Mouse (Mus musculus) brain, embryonic 14.5 days (tissue): ENCODE data around the gene Gsc.

Experiments
- CTCF ChIP-seq: fragments of 200-500 bp; IDR thresholded peaks from 2 replicates; pipeline ENCODE4 v1.5.1; 2012; ENCODE audit warnings: inconsistent platforms, mild to moderate bottlenecking, moderate library complexity, borderline replicate concordance; ENCODE audit not compliant: insufficient read depth, insufficient read length; ENCODE audit errors: extremely low read depth
- POLR2A ChIP-seq: fragments of 200-500 bp; IDR thresholded peaks from 2 replicates; pipeline ENCODE4 v1.6.1; 2012; ENCODE audit warnings: mild to moderate bottlenecking, inconsistent platforms, borderline replicate concordance; ENCODE audit not compliant: poor library complexity, insufficient read depth, insufficient read length, severe bottlenecking; ENCODE audit errors: extremely low read depth

DNA sequence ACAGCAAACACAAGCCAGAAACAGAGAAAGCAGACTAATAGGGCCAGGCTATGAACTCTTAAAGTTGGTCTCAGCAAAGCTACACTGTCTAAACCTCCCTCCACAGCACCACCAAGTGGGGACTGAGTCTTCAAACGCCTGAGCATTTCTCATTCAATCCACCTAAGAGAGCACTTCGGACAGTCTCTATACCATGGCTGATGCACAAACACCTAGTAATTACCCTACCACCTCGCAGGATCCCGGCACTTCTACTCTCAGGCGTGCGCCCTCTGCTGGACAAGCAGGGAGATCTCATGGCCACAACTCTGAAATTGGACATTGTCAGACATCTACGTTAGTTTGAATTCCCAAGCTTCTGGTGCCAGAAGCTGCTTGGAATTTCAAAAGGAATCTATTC, 46.2 kb downstream of the Gsc start:
- peak; percentile 79 for TF ChIP-seq CTCF
- no peak for TF ChIP-seq POLR2A
